Mouse (Mus musculus) gastrocnemius, adult 2 months (tissue): ENCODE measurements at regions not wholly inside any gene's neighbourhood (a gene's known extent, or its start where the extent isn't known, plus 50 kb on each side); places are given as distances from the start of the nearest gene placed in this dataset.

Experiments
- DNase-seq: peaks from one replicate; pipeline ENCODE4 v3.0.0; 2022
- H3K27ac ChIP-seq: fragments of 200-600 bp; 2 replicates; pipeline ENCODE4 v1.8.1; 2022; ENCODE audit warnings: mild to moderate bottlenecking
- H3K4me3 ChIP-seq: fragments of 200-600 bp; 2 replicates; pipeline ENCODE4 v1.8.1; 2022; ENCODE audit warnings: mild to moderate bottlenecking, moderate library complexity
- CTCF ChIP-seq: fragments of 200-600 bp; IDR thresholded peaks from 2 replicates; pipeline ENCODE4 v1.8.1; 2022; ENCODE audit warnings: antibody characterized with exemption, mild to moderate bottlenecking, moderate library complexity
- intact Hi-C: fragments of 180-260 bp; cut with DNase I; formaldehyde crosslinking; loops from one replicate; pipeline ENCODE4 v1.15.1; 2025

DNA sequence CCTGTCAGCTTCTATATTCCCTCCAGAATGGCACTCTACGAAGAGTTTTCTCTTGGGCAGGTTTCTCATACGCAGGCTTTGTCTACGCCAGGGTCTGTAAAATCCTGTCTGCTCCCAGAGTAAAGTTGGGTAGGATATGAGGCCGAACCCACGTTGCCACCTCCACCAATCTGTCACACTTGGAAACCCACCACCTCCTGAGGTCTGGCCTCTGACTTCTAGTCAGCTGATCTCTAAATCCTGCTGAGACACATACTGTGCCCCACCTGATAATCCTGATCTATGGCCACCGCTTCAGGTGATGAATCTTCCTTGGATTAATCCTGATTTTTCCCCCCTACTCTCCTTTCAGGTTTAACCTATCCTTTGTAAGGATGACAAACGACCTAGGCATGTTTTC lies 529.2 kb upstream of the Adam5 start:
- peak overlapping the region; percentile 43 for H3K4me3 ChIP-seq
- no peak for DNase-seq
- peak overlapping the region; percentile 64 for H3K27ac ChIP-seq
- intact Hi-C loops: no loop called here
- TF ChIP-seq CTCF: no peak

GRCm38 (mm10) chr8:25348003-25348683 lies 524.0 kb upstream of the Adam5 start:
- no peak overlapping the region; the same call in 1 of the 2 replicates for H3K27ac ChIP-seq
- no peak for TF ChIP-seq CTCF
- intact Hi-C loops: no loop called here
- no peak overlapping the region for H3K4me3 ChIP-seq
- DNase-seq: peak; percentile 28

- intact Hi-C loops: no loop called here
- DNase-seq: peak; percentile 27
- Histone ChIP-seq H3K4me3 (no peak overlapping the region), H3K27ac (peak overlapping the region; percentile 51)
- TF ChIP-seq CTCF: no peak
Observed at GRCm38 (mm10) chr8:25343160-25343602, 519.0 kb upstream of the Adam5 start.

- H3K4me3 ChIP-seq: no peak overlapping the region
- TF ChIP-seq CTCF: no peak
- H3K27ac ChIP-seq: peak overlapping the region; percentile 51
- intact Hi-C loops: no loop called here
- DNase-seq: peak; percentile 25
Observed at GRCm38 (mm10) chr8:25342501-25342900, 518.3 kb upstream of the Adam5 start.

DNA sequence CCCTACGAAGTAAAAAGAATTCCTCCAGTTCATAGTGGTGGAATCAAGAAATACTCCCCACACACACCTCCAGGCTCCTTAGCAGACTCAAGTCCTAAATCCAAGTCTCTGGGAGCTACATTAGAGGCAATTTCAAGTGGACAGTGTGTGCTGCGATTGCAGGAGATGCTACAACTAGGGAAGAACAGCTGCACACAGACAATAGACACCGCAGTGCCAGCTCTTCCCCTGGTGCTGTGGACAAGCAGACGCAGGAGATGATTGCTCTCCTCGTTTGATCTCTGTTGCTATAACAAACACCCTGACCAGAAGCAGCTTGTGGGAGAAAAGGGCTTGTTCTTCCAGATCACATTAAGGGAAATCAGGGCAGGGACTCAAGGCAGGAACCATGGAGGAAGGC lies 517.1 kb upstream of the Adam5 start:
- H3K27ac ChIP-seq: no peak overlapping the region
- intact Hi-C loops: no loop called here
- TF ChIP-seq CTCF: no peak
- no peak overlapping the region for H3K4me3 ChIP-seq
- no peak for DNase-seq

DNA sequence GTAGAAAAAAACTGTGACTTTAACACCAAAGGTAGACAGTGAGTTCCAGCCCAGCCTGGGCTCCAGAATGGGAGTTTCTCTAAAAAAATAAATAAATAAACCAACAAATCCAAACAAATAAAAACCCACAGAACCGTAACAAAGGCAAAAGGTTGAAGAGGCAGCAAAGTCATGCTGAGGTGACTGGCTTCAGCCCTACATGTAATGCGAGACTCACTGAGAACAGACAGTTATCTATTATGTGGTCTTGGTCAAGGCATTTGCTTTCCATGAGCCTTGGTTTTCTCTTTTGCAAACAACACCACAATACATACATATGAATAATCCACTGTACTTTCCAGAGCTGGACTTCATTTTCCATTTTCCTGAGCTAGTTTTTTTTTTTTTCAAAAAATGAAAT lies 516.6 kb upstream of the Adam5 start:
- intact Hi-C loops: no loop called here

DNA sequence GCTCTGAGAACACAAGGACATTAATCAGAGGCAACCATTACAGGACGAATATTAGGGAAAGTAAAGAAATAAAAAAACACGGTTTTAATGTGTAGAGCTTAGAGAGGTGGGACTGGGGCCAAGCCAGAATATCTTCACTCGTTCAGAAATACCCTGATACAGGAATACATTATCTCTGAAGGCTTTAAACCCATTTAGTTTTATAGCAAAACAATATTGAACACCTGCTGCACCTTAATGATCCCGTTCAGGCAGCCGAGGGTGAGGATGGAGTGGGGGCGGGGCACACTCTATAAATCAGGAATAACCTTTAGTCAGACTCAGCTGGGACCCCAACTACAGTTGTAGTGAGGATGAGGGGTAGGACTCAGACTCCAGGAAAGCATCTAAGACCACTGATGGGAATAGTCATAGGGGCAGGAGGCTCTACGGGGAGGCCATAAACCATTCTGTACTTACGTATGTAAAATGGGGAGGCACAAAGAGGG lies 508.0 kb upstream of the Adam5 start:
- no peak overlapping the region for H3K4me3 ChIP-seq
- DNase-seq: no peak
- TF ChIP-seq CTCF: no peak
- intact Hi-C loops: no loop called here
- H3K27ac ChIP-seq: no peak overlapping the region

More for the DNA sequence above, 516.6 kb upstream of the Adam5 start:
- no peak for DNase-seq
- TF ChIP-seq CTCF: no peak
- no peak overlapping the region for H3K4me3 ChIP-seq
- H3K27ac ChIP-seq: no peak overlapping the region

- no peak overlapping the region for H3K4me3 ChIP-seq
- H3K27ac ChIP-seq: peak overlapping the region; percentile 28; the same call in 1 of the 2 replicates
Observed at GRCm38 (mm10) chr8:25331161-25331776, 507.1 kb upstream of the Adam5 start.

DNA sequence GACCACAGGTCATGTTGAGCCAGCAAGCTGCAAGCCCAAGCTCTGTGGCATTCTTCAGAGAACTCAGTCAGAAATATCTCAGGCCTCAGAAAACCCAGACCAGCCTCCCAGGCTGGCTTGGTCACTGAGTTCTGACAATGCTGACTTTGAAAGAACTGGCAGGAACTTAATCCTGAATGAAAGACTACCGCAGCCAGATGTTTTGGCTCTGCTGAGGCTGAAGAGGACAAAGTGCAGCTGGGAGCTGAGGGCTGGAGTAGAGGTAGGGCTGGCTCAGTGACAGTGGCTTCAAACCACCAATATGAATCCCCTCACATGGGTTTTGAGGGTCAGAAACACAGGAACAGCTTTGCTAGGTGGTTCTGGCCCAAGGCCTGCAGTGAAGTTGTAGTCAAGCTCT lies 505.6 kb upstream of the Adam5 start:
- DNase-seq: peak; percentile 56
- H3K4me3 ChIP-seq: no peak overlapping the region
- TF ChIP-seq CTCF: no peak
- H3K27ac ChIP-seq: peak overlapping the region; percentile 41; the same call in 1 of the 2 replicates
- intact Hi-C loops: no loop called here

More at GRCm38 (mm10) chr8:25331161-25331776, 507.1 kb upstream of the Adam5 start:
- intact Hi-C loops: no loop called here
- DNase-seq: no peak
- no peak for TF ChIP-seq CTCF

DNA sequence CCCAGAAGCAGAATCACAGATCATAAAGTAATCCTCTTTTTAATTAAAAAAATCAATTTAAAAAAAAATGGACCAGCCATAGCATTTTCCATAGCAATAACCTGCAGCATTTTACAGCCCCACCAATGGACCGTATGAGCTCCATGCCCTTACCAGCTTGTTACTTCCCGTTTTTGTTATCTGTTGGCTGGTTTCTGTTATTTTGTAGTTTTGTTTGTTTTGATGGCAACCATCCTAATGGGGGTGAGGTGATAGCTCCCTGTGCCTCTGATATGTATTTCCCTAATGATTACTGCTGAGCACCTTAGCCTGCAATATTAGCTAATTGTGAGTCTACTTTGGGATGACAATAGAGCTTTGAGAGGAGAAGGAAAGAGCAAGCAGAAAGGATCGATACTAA lies 504.1 kb upstream of the Adam5 start:
- H3K4me3 ChIP-seq: no peak overlapping the region
- TF ChIP-seq CTCF: no peak
- no peak for DNase-seq
- H3K27ac ChIP-seq: no peak overlapping the region
- intact Hi-C loops: no loop called here

- Histone ChIP-seq H3K4me3 (no peak overlapping the region), H3K27ac (no peak overlapping the region)
- TF ChIP-seq CTCF: no peak
- intact Hi-C loops: no loop called here
- DNase-seq: no peak
Observed at GRCm38 (mm10) chr8:25326930-25327329, 502.8 kb upstream of the Adam5 start.

DNA sequence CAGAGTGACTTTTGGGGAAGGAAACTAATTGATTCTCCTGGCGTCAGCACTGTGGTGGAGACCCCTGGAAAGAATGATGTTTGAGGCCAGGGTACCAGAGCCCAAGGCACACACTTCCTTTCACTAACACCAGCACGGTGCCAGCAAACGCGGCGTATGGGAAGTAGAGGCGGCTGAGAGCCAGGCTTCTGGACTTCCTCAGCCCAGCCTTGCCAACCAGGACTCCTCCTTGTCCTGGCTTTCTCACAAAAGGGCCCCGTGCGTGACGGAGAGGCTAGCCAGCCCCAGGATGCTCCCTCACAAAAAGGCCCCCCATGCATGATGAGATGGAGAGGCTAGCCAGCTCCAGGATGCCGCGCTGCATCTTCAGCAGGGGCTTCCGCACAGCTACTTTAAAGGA lies 502.1 kb upstream of the Adam5 start:
- no peak for TF ChIP-seq CTCF
- DNase-seq: peak; percentile 41
- intact Hi-C loops: no loop called here
- no peak overlapping the region for H3K4me3 ChIP-seq
- H3K27ac ChIP-seq: peak overlapping the region; percentile 16; the same call in 1 of the 2 replicates

- intact Hi-C loops: no loop called here
- H3K27ac ChIP-seq: peak overlapping the region; percentile 76
- peak; percentile 51 for DNase-seq
- TF ChIP-seq CTCF: no peak
- no peak overlapping the region for H3K4me3 ChIP-seq
Observed at GRCm38 (mm10) chr8:25324731-25325130, 500.6 kb upstream of the Adam5 start.
